Mouse (Mus musculus): ENCODE measurements around the gene Fam185a.
A peak's percentile ranks its signal among the peaks of the same experiment; 100 is the strongest.

Fam185a gene

DNA sequence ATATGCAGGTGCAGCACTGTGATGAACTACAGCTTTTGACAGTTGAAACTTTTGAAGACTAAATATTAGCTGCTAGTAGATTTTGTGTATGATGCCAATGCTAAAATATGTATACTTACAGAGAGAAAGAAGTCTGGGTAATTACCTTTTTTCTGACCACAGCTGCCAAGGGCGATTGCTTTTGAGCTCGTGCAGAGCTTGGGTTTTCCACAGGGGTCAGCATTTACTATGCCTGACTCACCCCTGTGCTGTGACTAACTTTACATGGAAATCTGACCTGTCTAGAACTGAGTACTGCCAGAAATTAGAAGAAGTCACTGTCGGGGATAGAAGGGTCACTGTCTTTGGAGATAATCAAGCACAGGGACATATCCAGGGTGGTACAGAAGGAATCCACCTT lies 67.5 kb downstream of the Fam185a start:
- no peak for DNase-seq (ENCODE audit: low read depth in 1 of 2, low spot score in 2 of 2)

- DNase-seq (ENCODE audit: low read depth in 1 of 2, low spot score in 2 of 2), result no peak
These were observed 68.7 kb downstream of the Fam185a start for GRCm38 (mm10) chr5:21493294-21493999.

DNA sequence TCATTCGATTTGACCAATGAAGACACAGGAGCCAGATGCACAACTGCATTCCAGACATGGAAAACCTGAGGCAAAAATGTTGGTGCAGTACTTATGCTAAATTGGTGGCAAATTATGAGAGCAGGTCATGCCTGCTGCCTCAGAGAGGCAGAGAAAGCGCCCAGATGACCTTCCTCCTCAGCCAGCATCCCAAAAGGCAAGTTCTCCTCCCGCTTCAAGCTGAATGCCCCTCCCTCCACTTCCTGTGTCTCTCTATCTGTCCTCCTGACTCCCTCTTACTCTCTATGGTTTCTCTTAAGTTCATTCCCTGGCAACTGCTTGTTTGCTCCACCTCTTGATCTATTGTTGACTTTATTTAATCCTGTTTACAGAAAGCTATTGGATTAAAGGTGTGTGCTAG lies 70.0 kb downstream of the Fam185a start:
- DNase-seq (ENCODE audit: low read depth in 1 of 2, low spot score in 2 of 2), result no peak

GRCm38 (mm10) chr5:21496321-21496720 lies 71.6 kb downstream of the Fam185a start:
- DNase-seq (ENCODE audit: low read depth in 1 of 2, low spot score in 2 of 2), result no peak

- DNase-seq (ENCODE audit: low read depth in 1 of 2, low spot score in 2 of 2), result no peak
These were observed 72.1 kb downstream of the Fam185a start for GRCm38 (mm10) chr5:21496881-21497280.

DNA sequence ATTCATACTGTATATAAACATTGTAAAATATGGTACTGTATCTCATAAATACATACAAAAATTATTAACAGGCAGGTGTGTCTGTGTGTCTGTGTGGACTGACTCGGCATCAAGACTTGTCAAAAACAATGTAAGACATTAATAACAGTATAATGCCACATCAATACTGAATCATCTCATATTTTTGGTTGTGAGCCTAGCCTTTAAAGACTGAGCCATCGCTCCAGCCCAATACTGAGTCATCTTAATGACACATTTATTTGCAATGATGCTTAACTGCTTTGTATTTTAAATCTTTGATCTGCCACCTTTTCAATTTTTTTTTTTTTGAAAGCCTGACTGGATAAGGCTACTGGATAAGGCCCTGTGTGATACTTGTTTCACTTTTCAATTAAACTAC lies 73.7 kb downstream of the Fam185a start:
- no peak for DNase-seq (ENCODE audit: low read depth in 1 of 2, low spot score in 2 of 2)

- DNase-seq (ENCODE audit: low read depth in 1 of 2, low spot score in 2 of 2), result no peak
These were observed 74.2 kb downstream of the Fam185a start for GRCm38 (mm10) chr5:21498925-21499324.

- DNase-seq (ENCODE audit: low read depth in 1 of 2, low spot score in 2 of 2), result no peak
These were observed 75.4 kb downstream of the Fam185a start for GRCm38 (mm10) chr5:21500133-21500532.

- no peak for DNase-seq (ENCODE audit: low read depth in 1 of 2, low spot score in 2 of 2)
These were observed 76.2 kb downstream of the Fam185a start for GRCm38 (mm10) chr5:21500941-21501340.

- no peak for DNase-seq (ENCODE audit: low read depth in 1 of 2, low spot score in 2 of 2)
These were observed 78.3 kb downstream of the Fam185a start for GRCm38 (mm10) chr5:21502936-21503610.

GRCm38 (mm10) chr5:21505159-21505558 lies 80.4 kb downstream of the Fam185a start:
- no peak for DNase-seq (ENCODE audit: low read depth in 1 of 2, low spot score in 2 of 2)

- DNase-seq (ENCODE audit: low read depth in 1 of 2, low spot score in 2 of 2), result no peak
These were observed 82.1 kb downstream of the Fam185a start for GRCm38 (mm10) chr5:21506887-21507286.

DNA sequence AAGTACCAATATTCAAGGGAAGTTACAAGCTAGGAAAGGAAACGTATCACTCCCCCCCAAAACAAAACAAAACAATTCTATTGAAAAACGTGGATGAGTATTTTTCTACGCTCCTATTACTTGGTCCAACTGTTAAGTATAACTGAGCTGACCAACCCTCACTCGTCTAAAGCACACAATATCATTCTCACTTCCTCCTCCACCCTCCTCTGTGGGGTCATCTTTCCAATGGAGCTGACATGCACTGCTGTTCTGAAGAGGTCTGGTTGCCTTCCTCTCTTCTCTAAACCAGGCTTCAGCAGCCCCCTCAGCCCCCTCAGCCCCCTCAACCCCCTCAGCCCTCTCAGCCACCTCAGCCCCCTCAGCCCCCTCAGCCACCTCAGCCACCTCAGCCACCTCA lies 85.0 kb downstream of the Fam185a start:
- DNase-seq (ENCODE audit: low read depth in 1 of 2, low spot score in 2 of 2), result no peak

GRCm38 (mm10) chr5:21513363-21513762 lies 88.6 kb downstream of the Fam185a start:
- no peak for DNase-seq (ENCODE audit: low read depth in 1 of 2, low spot score in 2 of 2)

GRCm38 (mm10) chr5:21517562-21517961 lies 92.8 kb downstream of the Fam185a start:
- peak; percentile 21 to 32 for DNase-seq (ENCODE audit: low read depth in 1 of 2, low spot score in 2 of 2)

GRCm38 (mm10) chr5:21518207-21518606 lies 93.4 kb downstream of the Fam185a start:
- no peak for DNase-seq (ENCODE audit: low read depth in 1 of 2, low spot score in 2 of 2)

DNA sequence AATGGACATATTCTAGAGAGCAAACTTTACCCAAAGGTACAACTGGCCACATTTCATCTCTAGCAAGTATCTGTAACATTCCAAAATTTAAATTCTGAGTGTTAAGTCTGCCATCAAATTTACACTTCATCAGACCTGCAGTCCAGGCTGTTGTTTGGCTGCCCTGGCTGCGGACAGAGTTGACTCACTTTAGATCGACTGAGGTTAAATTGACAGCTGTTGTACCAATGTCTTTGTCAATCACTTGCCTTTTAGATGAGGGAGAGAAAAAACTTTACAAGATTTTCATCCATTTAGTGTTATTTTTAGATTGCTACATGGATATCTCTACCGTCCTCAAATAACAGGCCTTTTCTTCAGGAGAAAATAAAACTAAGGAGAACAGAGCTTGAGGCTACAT lies 94.4 kb downstream of the Fam185a start:
- no peak for DNase-seq (ENCODE audit: low read depth in 1 of 2, low spot score in 2 of 2)

- DNase-seq (ENCODE audit: low read depth in 1 of 2, low spot score in 2 of 2), result no peak
These were observed 102.2 kb downstream of the Fam185a start for GRCm38 (mm10) chr5:21526835-21527485.

DNA sequence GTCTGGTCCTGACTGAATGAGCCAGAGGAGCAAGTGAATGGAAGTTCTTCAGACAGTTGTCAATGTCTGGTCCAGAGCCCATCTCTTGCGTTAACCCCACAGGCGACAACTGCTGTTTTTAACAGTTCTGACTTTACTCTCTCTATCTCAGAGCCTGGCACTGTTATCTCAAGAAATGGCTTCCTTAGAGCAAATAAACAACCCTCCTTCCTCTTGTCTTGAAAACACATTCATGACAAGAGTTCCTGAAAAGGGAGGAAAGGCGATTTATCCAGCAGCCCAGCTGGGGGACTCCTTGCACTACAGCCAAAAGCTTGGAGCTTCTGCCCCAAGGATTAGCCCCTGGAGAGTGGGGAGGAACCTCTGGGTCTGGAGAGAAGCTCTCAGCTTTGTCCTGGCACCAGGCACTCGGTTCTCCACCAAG lies 102.7 kb downstream of the Fam185a start:
- no peak for DNase-seq (ENCODE audit: low read depth in 1 of 2, low spot score in 2 of 2)

DNA sequence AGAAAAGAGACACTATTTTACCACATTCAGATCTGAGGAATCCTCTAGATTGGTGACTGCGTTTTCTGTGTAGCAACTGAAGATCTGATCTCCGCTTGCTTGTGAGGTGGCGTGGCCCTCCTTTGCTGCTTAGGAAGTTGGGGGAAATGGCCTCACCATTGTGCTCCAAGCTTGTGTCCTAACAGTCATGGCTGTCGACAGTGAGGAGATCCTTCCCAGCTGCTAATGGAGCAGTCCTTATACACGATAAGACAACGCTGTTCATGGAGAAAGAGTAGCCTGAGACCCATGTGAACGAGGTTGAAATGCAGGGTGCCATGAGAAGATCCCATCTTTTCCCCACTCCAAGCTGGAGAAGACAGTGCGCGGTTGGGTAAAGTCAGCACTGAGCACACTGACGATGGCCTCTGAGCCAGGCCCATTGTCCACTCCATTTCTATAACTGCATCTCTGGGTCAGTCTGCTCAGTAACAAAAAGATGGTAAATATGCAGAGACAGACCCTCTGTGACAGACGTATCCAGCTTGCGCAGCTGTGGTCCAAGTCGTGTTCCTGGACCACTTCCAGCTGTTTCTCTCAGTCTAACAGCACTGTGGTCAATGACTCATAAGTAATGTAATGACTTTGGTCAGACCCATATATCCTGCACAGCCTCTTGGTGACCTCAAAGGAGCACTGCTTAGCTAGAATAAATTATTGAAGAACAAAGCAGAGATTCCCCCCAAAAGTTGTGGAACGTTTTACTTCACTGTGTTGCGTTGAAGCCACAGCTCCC lies 103.5 kb downstream of the Fam185a start:
- DNase-seq (ENCODE audit: low read depth in 1 of 2, low spot score in 2 of 2), result no peak

DNA sequence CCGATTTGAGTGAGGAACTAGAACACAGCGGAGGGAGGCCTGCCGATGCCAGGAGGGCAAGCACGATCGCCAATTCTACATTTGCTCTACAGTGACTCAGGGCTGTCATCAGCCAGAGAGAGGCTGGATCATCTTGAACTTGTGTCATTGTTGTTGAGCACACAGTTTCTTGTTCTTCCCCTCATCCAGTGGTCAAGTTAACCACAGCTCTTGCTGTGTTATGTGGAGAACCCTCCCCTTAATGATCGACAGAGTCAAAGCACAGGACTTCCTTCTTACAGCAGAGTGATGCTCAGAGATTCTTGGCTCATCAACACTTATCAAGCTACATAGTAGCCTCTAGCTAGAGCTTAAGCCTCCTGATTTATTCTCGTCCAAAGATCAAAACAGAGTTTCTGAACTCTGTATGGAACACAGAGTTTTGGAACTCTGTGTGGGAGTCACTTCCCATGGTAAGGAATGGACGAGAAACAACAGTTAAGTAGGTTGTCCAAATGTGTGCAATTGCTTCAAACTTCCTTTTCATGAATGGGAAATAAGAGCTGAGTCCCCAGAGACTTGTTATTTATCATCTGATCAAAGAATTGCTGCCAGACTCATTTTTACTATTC lies 104.5 kb downstream of the Fam185a start:
- peak in 1 of 2 experiments; percentile 8 for DNase-seq (ENCODE audit: low read depth in 1 of 2, low spot score in 2 of 2)

Measured in monocyte, adult 2 months (primary cell).